16 mouse cellular contexts compared by ENCODE assay signal in the genomic region with DNA sequence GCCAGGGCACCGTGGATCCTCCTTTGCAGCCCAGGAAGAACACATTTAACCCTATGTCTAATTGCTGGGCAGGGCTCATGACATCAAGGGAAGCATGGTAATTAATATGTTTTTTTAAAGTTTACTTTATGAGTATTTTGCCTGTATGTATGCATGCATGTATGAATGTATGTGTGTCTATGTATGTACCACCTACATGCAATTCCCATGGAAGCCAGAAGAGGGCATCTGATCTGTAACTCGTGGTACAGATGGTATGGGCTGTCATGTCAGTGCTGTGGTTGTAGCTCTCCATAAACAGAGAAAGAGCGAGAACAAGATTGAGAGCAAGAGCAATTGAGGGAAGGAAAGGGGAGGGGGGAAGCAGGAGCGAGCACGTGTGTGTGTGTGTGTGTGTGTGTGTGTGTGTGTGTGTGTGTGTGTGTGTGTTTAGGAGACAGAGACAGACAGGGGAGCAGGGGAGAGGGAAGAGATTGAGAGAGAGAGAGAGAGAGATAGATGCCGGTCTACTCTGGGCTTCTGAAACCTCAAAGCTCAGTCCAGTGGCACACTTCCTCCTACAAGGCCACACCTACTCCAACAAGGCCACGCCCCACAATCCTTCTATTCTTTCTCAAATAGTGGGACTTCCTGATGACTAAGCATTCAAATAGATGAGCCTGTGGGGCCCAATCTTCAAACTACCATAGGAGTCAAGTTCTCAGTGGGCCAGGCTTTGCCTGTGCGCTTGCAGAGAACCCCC. TPM values are rescaled to one million over a fixed set of nuclear protein-coding genes. Genes with fewer than 3 reads are reported as not detected.
DNase-seq lines count a peak whose midpoint lies in the region; ATAC-seq and TF ChIP-seq lines count a peak whose summit lies in the region.
"Had no signal": no experiment of that assay in that cellular context is flagged by ENCODE, and none has a peak within 500 bp of the region (broad histone marks: within the 10 kb centered on the region; RNA-seq: fewer than 3 reads in every experiment).

No protein-coding gene starts in this region.

- no peak overlapping the region for H3K4me3 ChIP-seq in left cerebral cortex, adult 2 months
- H3K4me3 ChIP-seq: embryonic facial prominence, embryonic 10.5 days; forebrain, embryonic 10.5 days; stomach, embryonic 15.5 days had no signal

- TF ChIP-seq CTCF in left cerebral cortex, adult 2 months (IDR thresholded peaks at IDR 0.05) = peak; percentile 1

- intact Hi-C loops in left cerebral cortex, adult 2 months (cut with DNase I) = no loop called here
- intact Hi-C loops in gastrocnemius, postnatal 36 days (cut with DNase I) = no loop called here

- DNase-seq in CD4-positive, CD25-positive, alpha-beta regulatory T cell, adult 2 months (ENCODE audit: low read depth, low spot score) = peak; percentile 6
- DNase-seq in left cerebral cortex, adult 2 months (ENCODE audit: extremely low spot score in 1 of 2, low spot score in 2 of 2) = no peak
- DNase-seq in left cerebral cortex, adult 9 months (ENCODE audit: low spot score in 2 of 2) = no peak
- DNase-seq in R1 (ENCODE audit: low read depth, low spot score) = peak; percentile 86
- no peak for DNase-seq in gastrocnemius, postnatal 36 days
- DNase-seq: gastrocnemius, postnatal 10 days; heart, postnatal 4 days; kidney, adult 11 months; left cerebral cortex, postnatal 4 days; right cerebral cortex, postnatal 25 days had no signal

- H3K27ac ChIP-seq in left cerebral cortex, adult 2 months = no peak overlapping the region
- H3K27ac ChIP-seq: embryonic facial prominence, embryonic 10.5 days; forebrain, embryonic 10.5 days; stomach, embryonic 15.5 days had no signal

- no peak for ATAC-seq in CD4-positive, CD25-positive, alpha-beta regulatory T cell, adult 4 months
- ATAC-seq in megakaryocyte progenitor cell, adult 5-6 weeks (replicated peaks; ENCODE audit: poor library complexity) = peak; percentile 57; the same call in 1 of the 2 replicates
- ATAC-seq in activated CD4-positive, CD25-positive, alpha-beta regulatory T cell, adult 4 months = no peak

RNA-seq across cellular contexts. Expression of gene Gmpr, which starts 15.1 kb away (rescaled TPM):
- polyA plus RNA-seq in CD4-positive, CD25-positive, alpha-beta regulatory T cell, adult 4 months (2017; shearing (Covaris generic)) = under 1 TPM in 1 of 2 experiments, not detected in 1; 0.46 TPM
- total RNA-seq in left cerebral cortex, adult 2 months (2021) = 10 to 100 TPM; 46.0 to 50.6 TPM
- 16.3 and 20.5 TPM in 2 replicates for total RNA-seq in megakaryocyte progenitor cell, adult 5-6 weeks (2015)
- total RNA-seq in megakaryocyte progenitor cell, adult 5-6 weeks (2017) = 13.6 and 15.3 TPM in 2 replicates
- polyA plus RNA-seq in activated CD4-positive, CD25-positive, alpha-beta regulatory T cell, adult 4 months (2017; shearing (Covaris generic)) = not detected
- 100 to 1,000 TPM; 157 to 197 TPM for total RNA-seq in gastrocnemius, postnatal 36 days (2021)

Comparison
In these comparisons a context has a peak if more than half of its experiments do, and no peak if none do; other contexts are left out.
1. DNase-seq: peak in CD4-positive, CD25-positive, alpha-beta regulatory T cell, adult 2 months (single experiment) and R1 (single experiment); none in left cerebral cortex, adult 2 months (0 of 2), left cerebral cortex, adult 9 months (0 of 2) and gastrocnemius, postnatal 36 days (0 of 2).